Comparison of ENCODE assay signal across 9 mouse cellular contexts in genomic region chr1:58018856-58019255, GRCm38 (mm10). TPM values are rescaled to one million over a fixed set of nuclear protein-coding genes. Genes with fewer than 3 reads are reported as not detected.
DNase-seq lines count a peak whose midpoint lies in the region; ATAC-seq and TF ChIP-seq lines count a peak whose summit lies in the region.
"Had no signal": no experiment of that assay in that cellular context is flagged by ENCODE, and none has a peak within 500 bp of the region (broad histone marks: within the 10 kb centered on the region; RNA-seq: fewer than 3 reads in every experiment).

Gene Kctd18, minus strand, starts transcription at chr1:58018956.

- no peaks in the 10 kb centered on the region for H3K4me1 ChIP-seq in embryonic facial prominence, embryonic 10.5 days
- H3K4me1 ChIP-seq in hindbrain, embryonic 16.5 days (ENCODE audit: control insufficient read depth, insufficient read depth, low read depth, low read length) = no peaks in the 10 kb centered on the region
- H3K4me1 ChIP-seq in midbrain, postnatal 0 days (ENCODE audit: insufficient read depth, low read length) = no peaks in the 10 kb centered on the region

- no peak for ATAC-seq in hindbrain, embryonic 16.5 days
- no peak for ATAC-seq in midbrain, postnatal 0 days (ENCODE audit: low FRiP score)

- 94% methylated on average over 7 of the region's 7 CpGs for WGBS in embryonic facial prominence, embryonic 10.5 days
- 95% methylated on average over 7 of the region's 7 CpGs for WGBS in hindbrain, embryonic 16.5 days
- WGBS in midbrain, postnatal 0 days = 93% methylated on average over 7 of the region's 7 CpGs

- peaks cover 100% of the 10 kb centered on the region for H3K36me3 ChIP-seq in embryonic facial prominence, embryonic 10.5 days (replicated peaks)
- H3K36me3 ChIP-seq in hindbrain, embryonic 16.5 days (ENCODE audit: control insufficient read depth, insufficient read depth, low read length) = no peaks in the 10 kb centered on the region
- H3K36me3 ChIP-seq in midbrain, postnatal 0 days (ENCODE audit: insufficient read depth, low read length) = no peaks in the 10 kb centered on the region

- no peaks in the 10 kb centered on the region for H3K27me3 ChIP-seq in embryonic facial prominence, embryonic 10.5 days (replicated peaks; ENCODE audit: low read depth, poor library complexity, severe bottlenecking)
- no peaks in the 10 kb centered on the region for H3K27me3 ChIP-seq in hindbrain, embryonic 16.5 days (replicated peaks; ENCODE audit: control insufficient read depth, insufficient read depth, low read length)
- H3K27me3 ChIP-seq in midbrain, postnatal 0 days (ENCODE audit: insufficient read depth, low read length) = no peaks in the 10 kb centered on the region

- no peak for DNase-seq in layer of hippocampus, adult 2 months (ENCODE audit: low spot score in 2 of 2)
- no peak for DNase-seq in layer of hippocampus, adult 9-10 months (ENCODE audit: low spot score)
- DNase-seq in embryonic facial prominence, embryonic 10.5 days (ENCODE audit: low spot score) = no peak
- no peak for DNase-seq in midbrain, postnatal 0 days (ENCODE audit: low spot score)
- DNase-seq in frontal cortex, postnatal 10 days (ENCODE audit: low spot score in 2 of 2) = no peak
- DNase-seq in spleen, postnatal 14 days (ENCODE audit: low spot score in 2 of 2) = no peak
- DNase-seq in kidney, adult 18-20 months = no peak

- TF ChIP-seq CTCF in layer of hippocampus, adult 2 months (conservative IDR thresholded peaks at IDR 0.05) = no peak
- TF ChIP-seq CTCF in midbrain, postnatal 0 days (IDR thresholded peaks at IDR 0.05) = no peak

- no peak within 1 kb of the TSS for H3K4me2 ChIP-seq in hindbrain, embryonic 16.5 days (ENCODE audit: low read length)
- H3K4me2 ChIP-seq in midbrain, postnatal 0 days (ENCODE audit: low read depth, low read length, poor library complexity, severe bottlenecking) = no peak within 1 kb of the TSS

- H3K4me3 ChIP-seq in layer of hippocampus, adult 2 months = no peak within 1 kb of the TSS
- no peak within 1 kb of the TSS for H3K4me3 ChIP-seq in embryonic facial prominence, embryonic 10.5 days
- no peak within 1 kb of the TSS for H3K4me3 ChIP-seq in hindbrain, embryonic 16.5 days (ENCODE audit: low read length)
- H3K4me3 ChIP-seq in midbrain, postnatal 0 days (ENCODE audit: low read depth, low read length) = no peak within 1 kb of the TSS

- no peak within 1 kb of the TSS for H3K9ac ChIP-seq in hindbrain, embryonic 16.5 days (ENCODE audit: low read depth, low read length)
- H3K9ac ChIP-seq in midbrain, postnatal 0 days (replicated peaks; ENCODE audit: low read length, poor library complexity, severe bottlenecking) = no peak within 1 kb of the TSS

- H3K27ac ChIP-seq in layer of hippocampus, adult 2 months = no peak within 1 kb of the TSS
- H3K27ac ChIP-seq in embryonic facial prominence, embryonic 10.5 days (replicated peaks) = no peak within 1 kb of the TSS
- H3K27ac ChIP-seq in hindbrain, embryonic 16.5 days (ENCODE audit: low read depth, low read length) = no peak within 1 kb of the TSS
- H3K27ac ChIP-seq in midbrain, postnatal 0 days (ENCODE audit: low read depth, low read length) = no peak within 1 kb of the TSS
- H3K27ac ChIP-seq: macrophage had no signal

- no peaks in the 10 kb centered on the region for H3K9me3 ChIP-seq in embryonic facial prominence, embryonic 10.5 days
- no peaks in the 10 kb centered on the region for H3K9me3 ChIP-seq in hindbrain, embryonic 16.5 days (ENCODE audit: control insufficient read depth, low read length)
- H3K9me3 ChIP-seq in midbrain, postnatal 0 days (ENCODE audit: low read length) = no peaks in the 10 kb centered on the region

RNA-seq across cellular contexts. Expression of gene Kctd18, which starts in this region (rescaled TPM):
- 10 to 100 TPM; 21.8 to 23.9 TPM for total RNA-seq in layer of hippocampus, adult 2 months (2021)
- 17.3 and 18.0 TPM in 2 replicates for polyA plus RNA-seq in embryonic facial prominence, embryonic 10.5 days (2016; fragmentation: Nextera tagmentation; extraction: Ambion mirVana)
- polyA plus RNA-seq in hindbrain, embryonic 16.5 days (2015; fragmentation: Nextera tagmentation; extraction: Ambion mirVana) = 27.8 and 27.9 TPM in 2 replicates
- total RNA-seq in midbrain, postnatal 0 days (2014; rRNA removed) = 40.7 and 52.3 TPM in 2 replicates
- 29.3 and 29.8 TPM in 2 replicates for polyA plus RNA-seq in midbrain, postnatal 0 days (2015; fragmentation: Nextera tagmentation; extraction: Ambion mirVana)
